Mouse (Mus musculus) kidney, adult 2 months (tissue): ENCODE results near the gene Aar2.

Experiments
- CTCF ChIP-seq: fragments of 200-500 bp; conservative IDR thresholded peaks from 2 replicates; pipeline ENCODE4 v1.5.1; 2011; ENCODE audit warnings: low read depth, mild to moderate bottlenecking, control low read depth, low read length, moderate library complexity, mixed read lengths; ENCODE audit not compliant: insufficient read depth, insufficient read length
- POLR2A ChIP-seq: fragments of 200-500 bp; IDR thresholded peaks from one replicate; pipeline ENCODE4 v1.6.1; 2011; ENCODE audit warnings: low read depth, low read length, control low read depth

DNA sequence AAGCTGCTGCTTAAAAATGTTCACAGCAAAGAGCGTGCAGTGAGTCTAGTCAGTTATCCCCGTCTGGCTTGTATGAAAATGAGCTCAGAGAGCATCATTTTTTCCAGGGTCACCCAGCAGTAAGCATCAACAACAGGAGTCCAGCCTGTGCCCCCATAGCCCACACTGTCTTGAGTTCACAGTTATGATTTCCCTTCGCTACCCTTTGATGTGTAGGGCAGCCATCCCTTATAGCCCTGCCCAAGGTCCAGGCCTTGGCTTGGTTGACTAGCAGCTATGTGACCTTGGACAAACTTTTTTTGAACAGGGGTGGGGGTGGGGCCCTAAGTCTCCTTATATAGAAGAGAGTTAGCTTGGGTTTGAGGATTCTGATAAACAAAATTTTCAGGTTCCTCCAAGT is 21.9 kb downstream of the Aar2 start:
- no peak for TF ChIP-seq CTCF
- no peak for TF ChIP-seq POLR2A
